Mouse (Mus musculus) cerebellum, postnatal 14 days (tissue): ENCODE measurements at regions not wholly inside any gene's neighbourhood (a gene's known extent, or its start where the extent isn't known, plus 50 kb on each side); places are given as distances from the start of the nearest gene placed in this dataset.

ENCODE experiments used
- DNase-seq, 2 experiments: peaks; one replicate each; pipeline ENCODE4 v3.0.0; 2021; ENCODE audit warnings: mixed read lengths in 2 of 2

GRCm38 (mm10) chr7:36090291-36091123 is 287.7 kb upstream of the Zfp507 start:
- DNase-seq = no peak

GRCm38 (mm10) chr7:36087598-36087997 is 284.8 kb upstream of the Zfp507 start:
- DNase-seq = no peak

DNA sequence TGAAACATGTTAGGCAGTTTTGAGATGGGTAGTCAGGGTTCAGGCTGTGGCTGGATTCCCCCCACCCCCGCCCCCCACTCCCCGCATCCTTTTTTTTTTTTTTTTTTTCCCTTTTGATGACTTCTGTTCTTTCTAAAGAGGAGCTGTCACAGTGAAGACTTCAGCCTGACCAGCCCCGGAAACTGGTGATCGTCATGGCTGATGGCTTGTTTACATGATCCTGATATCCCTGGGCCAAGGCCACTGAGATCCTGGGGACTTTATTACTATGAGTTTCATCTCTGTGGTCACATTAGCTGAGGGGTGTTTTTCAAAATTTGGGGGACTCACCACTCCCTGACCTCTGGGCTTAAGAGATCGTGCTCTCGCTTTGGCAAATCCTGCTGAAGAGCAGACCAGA is 275.9 kb upstream of the Zfp507 start:
- DNase-seq = no peak

DNA sequence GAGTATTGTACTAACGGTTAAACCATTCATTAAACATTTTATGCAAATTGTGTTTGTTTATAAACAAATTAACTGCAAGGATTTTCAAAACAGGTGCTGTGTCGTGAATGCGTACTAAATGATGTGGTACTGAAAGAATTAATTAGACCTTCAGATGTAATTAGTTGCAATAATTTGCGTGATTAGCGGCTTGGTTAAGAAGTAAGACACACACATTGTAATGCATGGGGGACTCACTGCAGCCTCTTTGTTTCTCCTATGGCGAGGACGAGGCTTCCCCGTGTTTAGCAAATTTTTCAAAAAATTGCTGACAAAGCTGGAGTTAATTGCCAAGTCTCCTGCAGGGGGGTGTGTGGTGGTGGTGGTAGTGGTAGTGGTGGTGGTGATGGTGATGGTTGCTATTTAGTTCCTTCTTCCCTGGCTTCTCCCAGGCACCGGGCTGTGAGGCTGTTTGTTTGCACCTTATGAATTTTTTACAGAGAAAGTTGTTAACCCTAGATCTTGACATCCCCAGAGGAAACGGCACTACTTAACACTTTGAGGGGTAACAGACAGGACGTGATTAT is 275.4 kb upstream of the Zfp507 start:
- DNase-seq = no peak

DNA sequence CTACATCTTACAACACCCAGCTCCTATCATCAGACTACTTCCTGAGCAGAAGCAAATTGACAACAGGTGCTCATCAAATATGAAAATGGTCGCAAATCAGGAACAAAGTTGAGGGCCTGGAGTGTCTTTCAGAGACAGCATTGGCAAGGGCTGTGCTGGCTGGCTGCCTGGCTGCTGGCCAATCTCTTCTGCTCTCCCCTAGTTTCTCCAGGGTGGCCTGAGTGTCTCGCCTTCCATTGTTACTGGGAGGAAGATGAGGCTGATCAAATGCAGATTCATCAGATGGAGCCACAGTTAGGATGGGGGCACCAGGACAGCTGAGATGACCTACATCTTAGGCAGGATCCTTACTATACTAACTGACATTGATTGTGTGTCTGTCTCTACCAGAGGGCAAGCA is 274.5 kb upstream of the Zfp507 start:
- DNase-seq = peak; percentile 13 to 35

GRCm38 (mm10) chr7:36076021-36076441 is 273.2 kb upstream of the Zfp507 start:
- DNase-seq = peak in 1 of 2 experiments; percentile 15

- DNase-seq = peak; percentile 65 to 66
These were observed 269.0 kb upstream of the Zfp507 start for GRCm38 (mm10) chr7:36071774-36072173.

- no peak for DNase-seq
These were observed 263.9 kb upstream of the Zfp507 start for GRCm38 (mm10) chr7:36066725-36067124.

DNA sequence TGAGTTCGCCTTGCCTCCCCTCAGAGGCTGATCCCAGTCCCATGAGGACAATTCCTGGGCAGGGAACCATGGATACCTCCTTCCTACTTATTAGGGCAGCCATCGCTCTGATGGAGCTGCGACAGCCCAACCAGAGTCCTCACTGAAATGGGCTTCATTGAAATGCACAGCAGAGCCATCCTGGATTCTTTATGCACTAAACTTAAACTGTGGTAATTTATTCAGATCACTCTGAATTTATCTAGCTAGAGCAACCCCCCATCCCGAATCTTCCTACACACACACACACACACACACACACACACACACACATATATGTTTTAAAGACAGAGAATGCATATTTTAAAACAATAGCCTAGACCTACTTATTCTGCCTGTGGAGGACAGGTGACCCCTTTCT is 258.9 kb upstream of the Zfp507 start:
- DNase-seq = no peak

DNA sequence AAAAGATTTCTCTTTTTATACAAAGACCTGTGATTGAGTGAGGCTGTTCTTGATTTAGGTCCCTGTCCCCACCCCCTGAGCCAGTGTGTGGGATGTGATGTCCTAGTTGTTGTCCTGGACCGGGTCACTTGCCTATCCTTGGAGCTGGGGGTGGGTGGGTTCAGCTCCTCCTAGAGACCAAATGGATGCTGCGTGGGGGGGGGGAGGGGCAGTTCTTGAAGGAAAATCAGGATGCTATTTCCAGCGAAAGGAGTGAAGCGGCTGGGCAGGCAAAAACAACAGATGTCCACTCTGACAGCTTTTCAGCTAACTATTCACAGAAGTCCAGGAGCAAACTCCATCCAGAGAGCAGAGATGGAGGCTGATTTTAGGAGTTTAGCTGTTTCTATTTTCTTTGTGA is 257.6 kb upstream of the Zfp507 start:
- DNase-seq = no peak

GRCm38 (mm10) chr7:36046053-36046452 is 243.2 kb upstream of the Zfp507 start:
- no peak for DNase-seq

DNA sequence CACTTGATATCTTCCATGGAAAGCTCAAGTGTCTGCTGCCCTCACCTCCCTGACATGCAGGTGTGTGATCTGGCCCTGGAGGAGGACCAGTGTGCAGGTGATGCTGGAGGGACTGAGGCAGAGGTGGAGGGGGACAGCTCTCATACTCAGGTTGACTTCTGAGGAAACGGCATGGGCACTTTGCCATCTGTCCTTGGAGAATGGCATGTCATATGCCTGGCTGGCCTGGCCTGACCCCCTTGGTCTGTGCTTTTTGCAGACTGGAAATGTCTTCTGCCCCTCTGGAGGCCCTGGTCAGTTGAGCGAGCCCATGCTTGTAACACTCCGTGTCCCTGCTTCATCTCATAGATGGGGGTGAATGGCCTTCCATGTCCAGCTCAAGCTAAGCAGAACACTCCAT is 229.1 kb upstream of the Zfp507 start:
- DNase-seq = no peak

DNA sequence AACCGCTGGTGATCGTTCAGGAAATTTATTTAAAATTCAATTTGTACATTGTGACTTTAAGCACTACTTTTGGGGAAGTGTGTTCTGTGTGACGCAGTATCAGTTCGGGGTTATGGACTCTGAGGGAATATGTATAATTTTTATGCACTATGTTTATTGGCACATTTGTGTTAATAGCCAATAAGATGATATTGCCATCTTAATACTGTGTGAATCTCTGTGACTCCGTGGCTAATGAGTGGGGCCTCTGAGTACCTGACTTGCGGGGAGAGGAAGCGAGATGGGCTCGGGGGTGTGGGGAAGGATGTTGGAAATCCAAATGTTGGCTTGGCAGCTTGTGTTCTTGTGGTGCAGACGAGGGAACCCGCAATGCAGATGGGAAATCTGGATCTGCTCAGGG is 220.2 kb upstream of the Zfp507 start:
- DNase-seq = no peak

DNA sequence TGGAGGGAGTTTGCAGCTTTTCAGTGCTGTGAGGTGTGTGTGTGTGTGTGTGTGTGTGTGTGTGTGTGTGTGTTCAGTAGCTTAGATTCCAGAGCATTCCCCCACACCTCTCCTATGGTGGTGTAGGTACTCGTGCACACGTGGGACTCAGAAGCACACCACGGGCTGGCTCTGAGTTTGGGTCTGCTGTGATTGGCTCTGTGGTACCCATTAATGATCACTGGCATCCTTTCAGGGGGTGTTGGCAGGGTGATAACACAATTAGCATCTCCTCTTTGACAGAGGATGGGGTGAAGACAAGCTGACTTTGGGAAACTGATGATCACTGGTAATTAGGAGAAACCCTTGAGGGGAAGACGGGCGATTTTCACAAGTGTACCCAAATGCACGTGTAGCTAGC is 219.7 kb upstream of the Zfp507 start:
- no peak for DNase-seq

GRCm38 (mm10) chr7:36016926-36017753 is 214.3 kb upstream of the Zfp507 start:
- DNase-seq = no peak

DNA sequence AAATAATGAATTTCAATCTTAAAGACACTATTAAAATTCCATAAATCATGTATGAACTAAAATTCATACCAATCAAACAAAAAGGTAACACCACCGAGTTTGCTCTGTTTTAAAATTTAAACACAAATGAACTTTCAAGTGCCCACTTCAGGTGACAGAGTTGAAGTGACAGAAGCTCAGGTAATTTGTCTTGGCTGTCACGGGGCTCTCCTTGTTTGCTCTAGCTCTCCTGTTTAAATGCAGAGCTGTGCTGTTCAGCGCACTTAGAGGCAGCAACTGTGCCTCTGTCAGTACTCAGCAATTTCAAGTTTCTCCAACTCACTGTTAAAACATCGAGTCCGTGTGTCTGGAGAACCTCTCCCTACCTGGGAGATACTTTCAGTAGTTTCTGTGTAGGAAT is 193.8 kb upstream of the Zfp507 start:
- no peak for DNase-seq

DNA sequence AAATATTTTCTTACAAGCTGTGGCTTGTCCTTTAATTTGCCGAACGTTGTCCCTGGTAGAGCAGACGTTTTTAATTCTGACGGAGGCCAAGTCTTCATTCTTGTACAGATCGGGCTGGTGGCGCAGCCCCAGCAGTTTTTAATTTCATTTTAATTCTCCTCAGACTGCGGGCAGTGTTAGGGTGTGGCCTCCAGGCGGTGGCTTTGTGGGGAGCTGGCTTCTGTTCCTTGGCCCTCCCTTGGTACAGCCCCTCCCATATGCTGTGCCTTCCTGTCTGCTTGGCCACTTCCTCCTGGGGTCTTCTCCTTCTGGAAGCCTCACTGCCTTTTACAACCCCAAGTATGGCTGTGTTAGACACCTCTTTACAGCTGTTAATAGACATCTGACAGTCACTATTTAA is 189.7 kb upstream of the Zfp507 start:
- peak in 1 of 2 experiments; percentile 16 for DNase-seq

- no peak for DNase-seq
These were observed 188.3 kb upstream of the Zfp507 start for GRCm38 (mm10) chr7:35991141-35991540.

DNA sequence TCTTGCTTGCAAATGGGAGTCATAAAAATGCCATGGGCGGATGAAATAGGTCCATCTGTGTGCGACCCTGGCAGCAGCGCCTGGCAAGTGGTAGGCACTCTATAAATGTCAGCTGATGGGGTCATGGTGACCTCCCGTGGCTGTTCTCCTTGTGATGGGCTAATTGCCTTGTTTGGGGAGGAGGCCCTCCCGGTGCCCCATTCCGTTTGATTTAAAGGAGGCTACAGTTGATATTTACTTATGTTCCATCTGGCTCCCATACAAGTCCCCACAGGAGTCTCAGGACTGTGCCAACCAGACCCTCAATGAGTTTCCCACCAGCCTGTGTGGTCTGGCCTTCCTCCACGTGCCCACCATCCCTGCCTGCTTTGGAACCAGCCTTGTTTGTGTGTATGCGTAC is 186.7 kb upstream of the Zfp507 start:
- peak; percentile 40 to 51 for DNase-seq

GRCm38 (mm10) chr7:35988449-35989109 is 185.8 kb upstream of the Zfp507 start:
- no peak for DNase-seq

DNA sequence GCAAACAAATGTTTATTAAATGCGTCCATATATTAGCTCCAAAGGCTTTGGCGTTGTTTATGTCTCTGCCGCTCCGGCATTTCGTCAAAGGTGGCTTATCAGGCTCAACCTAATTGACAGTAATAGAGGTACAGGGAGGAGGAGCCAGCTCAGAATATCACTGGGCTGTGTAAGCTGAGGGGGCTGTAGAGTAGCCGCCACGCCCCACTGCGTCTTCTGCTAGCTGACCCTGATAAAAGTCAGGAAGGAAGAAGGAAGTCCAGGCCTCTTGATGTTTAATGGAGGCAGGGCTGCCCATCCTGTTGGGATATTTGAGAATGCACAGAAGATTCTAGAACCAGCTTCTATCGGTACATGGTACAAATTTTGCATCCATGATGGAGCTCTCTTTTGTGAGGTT is 175.2 kb upstream of the Zfp507 start:
- no peak for DNase-seq

DNA sequence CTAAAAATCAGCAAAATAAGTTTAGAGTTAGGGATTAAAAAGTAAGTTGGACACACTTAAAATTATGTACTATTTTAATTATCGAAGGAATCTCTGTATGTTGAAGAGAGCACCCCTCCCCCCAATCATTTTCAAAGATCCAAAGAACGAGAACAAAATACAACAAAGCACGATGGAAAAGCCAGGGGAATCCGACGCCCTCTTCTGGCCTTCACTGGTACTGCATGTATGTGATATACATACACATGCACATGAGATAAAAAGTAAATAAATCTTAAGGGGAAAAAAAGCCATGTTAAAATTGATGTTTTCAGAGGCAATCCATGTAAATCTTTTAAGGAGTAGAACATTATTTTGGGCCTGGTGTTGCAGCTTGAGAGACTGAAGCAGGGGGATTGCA is 155.9 kb upstream of the Zfp507 start:
- peak in 1 of 2 experiments; percentile 33 for DNase-seq

DNA sequence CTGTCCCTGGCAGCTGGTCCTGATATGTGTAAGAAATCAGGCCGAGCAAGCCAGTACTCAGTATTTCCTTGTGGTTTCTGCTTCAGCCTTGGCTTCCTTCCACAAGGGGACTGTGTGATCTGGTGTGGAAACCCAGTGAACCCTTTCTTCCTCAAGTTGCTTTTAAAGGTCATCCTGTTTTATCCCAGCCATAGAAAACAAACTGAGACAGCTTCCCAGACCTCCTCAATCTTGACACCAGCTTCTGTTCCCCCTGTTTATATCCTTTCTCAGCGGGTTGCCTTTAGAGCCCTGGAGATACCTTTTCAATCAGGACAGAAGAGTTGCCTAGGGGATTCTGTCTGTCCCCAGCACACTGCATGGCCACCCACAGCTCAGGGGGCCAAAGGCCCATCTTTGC is 155.2 kb upstream of the Zfp507 start:
- no peak for DNase-seq
